Mouse (Mus musculus) hindbrain, embryonic 15.5 days (tissue): ENCODE data around the gene Nup160. TPM values are rescaled to one million over a fixed set of nuclear protein-coding genes. Genes with fewer than 3 reads are reported as not detected.

Source experiments
- ATAC-seq: fragments of 200-750 bp; cut with Nextera tagmentation; 2 replicates; pipeline ENCODE4 v1.8.0; 2017; ENCODE audit warnings: low read depth, moderate number of reproducible peaks, moderate TSS enrichment; ENCODE audit not compliant: low FRiP score
- H3K27ac ChIP-seq: fragments of 300-500 bp; sonication (generic); replicated peaks from 2 replicates; pipeline ENCODE4 v1.5.1; 2015; ENCODE audit warnings: mild to moderate bottlenecking, inconsistent platforms
- H3K27me3 ChIP-seq: fragments of 300-500 bp; sonication (generic); 2 replicates; pipeline ENCODE4 v1.6.1; 2015; ENCODE audit warnings: control low read depth, inconsistent platforms
- H3K36me3 ChIP-seq: fragments of 300-500 bp; sonication (generic); 2 replicates; pipeline ENCODE4 v1.6.1; 2015; ENCODE audit warnings: control low read depth, inconsistent platforms
- H3K4me1 ChIP-seq: fragments of 300-500 bp; sonication (generic); replicated peaks from 2 replicates; pipeline ENCODE4 v1.6.1; 2015; ENCODE audit warnings: control low read depth, inconsistent platforms
- H3K4me2 ChIP-seq: fragments of 300-500 bp; sonication (generic); 2 replicates; pipeline ENCODE4 v1.6.1; 2015; ENCODE audit warnings: moderate library complexity, mild to moderate bottlenecking, inconsistent platforms
- H3K4me3 ChIP-seq: fragments of 300-500 bp; sonication (generic); 2 replicates; pipeline ENCODE4 v1.5.1; 2015; ENCODE audit warnings: mild to moderate bottlenecking, inconsistent platforms
- H3K9ac ChIP-seq: fragments of 300-500 bp; sonication (generic); 2 replicates; pipeline ENCODE4 v1.6.1; 2015; ENCODE audit warnings: inconsistent platforms
- H3K9me3 ChIP-seq: fragments of 300-500 bp; sonication (generic); 2 replicates; pipeline ENCODE4 v1.6.1; 2016; ENCODE audit warnings: control low read depth, inconsistent platforms
- WGBS: fragments of 180-500 bp; shearing (Covaris S2); methylation state at CpG from one replicate; pipeline ENCODE4 v1.1.7; 2015; 5-methylcytosine and 5-hydroxymethylcytosine counted together
- polyA plus RNA-seq: library from polyadenylated mRNA; unstranded; fragments of >200 nt; fragmentation: Nextera tagmentation; extraction: Ambion mirVana; gene quantifications from 2 replicates; pipeline ENCODE4 v1.2.1, GENCODE M21; 2015

Nup160 gene
- polyA plus RNA-seq, 1 experiment from 2014 or later: 23.4 TPM

- Histone ChIP-seq H3K9me3 (no peaks in the 10 kb centered on the region), H3K27me3 (no peaks in the 10 kb centered on the region), H3K4me3 (no peak overlapping the region), H3K36me3 (no peaks in the 10 kb centered on the region), H3K27ac (no peak overlapping the region), H3K9ac (no peak overlapping the region), H3K4me2 (no peak overlapping the region), H3K4me1 (no peaks in the 10 kb centered on the region)
- 86% methylated on average over 6 of the region's 6 CpGs for WGBS
- no peak for ATAC-seq
These were observed 29.9 kb upstream of the Nup160 start for GRCm38 (mm10) chr2:90647084-90647483.

GRCm38 (mm10) chr2:90649405-90649804 is 27.6 kb upstream of the Nup160 start:
- no peaks in the 10 kb centered on the region for H3K27me3 ChIP-seq
- H3K4me3 ChIP-seq: no peak overlapping the region
- H3K4me2 ChIP-seq: no peak overlapping the region
- H3K4me1 ChIP-seq: no peaks in the 10 kb centered on the region
- H3K36me3 ChIP-seq: no peaks in the 10 kb centered on the region
- WGBS: 90% methylated on average over 3 of the region's 3 CpGs
- H3K27ac ChIP-seq: no peak overlapping the region
- H3K9ac ChIP-seq: no peak overlapping the region
- H3K9me3 ChIP-seq: no peaks in the 10 kb centered on the region
- ATAC-seq: no peak

GRCm38 (mm10) chr2:90649965-90650364 is 27.1 kb upstream of the Nup160 start:
- H3K27me3 ChIP-seq: no peaks in the 10 kb centered on the region
- no peaks in the 10 kb centered on the region for H3K4me1 ChIP-seq
- H3K27ac ChIP-seq: no peak overlapping the region
- no peak for ATAC-seq
- WGBS: 75% methylated on average over 4 of the region's 4 CpGs
- no peak overlapping the region for H3K4me3 ChIP-seq
- H3K36me3 ChIP-seq: no peaks in the 10 kb centered on the region
- H3K9me3 ChIP-seq: no peaks in the 10 kb centered on the region
- H3K4me2 ChIP-seq: no peak overlapping the region
- no peak overlapping the region for H3K9ac ChIP-seq

GRCm38 (mm10) chr2:90652101-90652500 is 24.9 kb upstream of the Nup160 start:
- ATAC-seq: no peak
- Histone ChIP-seq H3K27ac (no peak overlapping the region), H3K36me3 (no peaks in the 10 kb centered on the region), H3K4me1 (no peaks in the 10 kb centered on the region), H3K27me3 (no peaks in the 10 kb centered on the region), H3K4me3 (no peak overlapping the region), H3K9ac (no peak overlapping the region), H3K9me3 (no peaks in the 10 kb centered on the region), H3K4me2 (no peak overlapping the region)
- WGBS: 89% methylated on average over 9 of the region's 10 CpGs

GRCm38 (mm10) chr2:90652993-90653392 is 24.0 kb upstream of the Nup160 start:
- no peaks in the 10 kb centered on the region for H3K4me1 ChIP-seq
- WGBS: 78% methylated on average over 4 of the region's 4 CpGs

GRCm38 (mm10) chr2:90655449-90655848 is 21.6 kb upstream of the Nup160 start:
- WGBS: 89% methylated on average over 6 of the region's 6 CpGs
- Histone ChIP-seq H3K9ac (no peak overlapping the region), H3K4me1 (no peaks in the 10 kb centered on the region), H3K4me2 (no peak overlapping the region), H3K36me3 (no peaks in the 10 kb centered on the region), H3K4me3 (no peak overlapping the region), H3K9me3 (no peaks in the 10 kb centered on the region), H3K27me3 (no peaks in the 10 kb centered on the region), H3K27ac (no peak overlapping the region)
- no peak for ATAC-seq

More at GRCm38 (mm10) chr2:90652993-90653392, 24.0 kb upstream of the Nup160 start:
- Histone ChIP-seq H3K27ac (no peak overlapping the region), H3K36me3 (no peaks in the 10 kb centered on the region), H3K9me3 (no peaks in the 10 kb centered on the region), H3K4me2 (no peak overlapping the region), H3K4me3 (no peak overlapping the region), H3K9ac (no peak overlapping the region), H3K27me3 (no peaks in the 10 kb centered on the region)
- no peak for ATAC-seq

- no peak overlapping the region for H3K4me2 ChIP-seq
- no peak overlapping the region for H3K9ac ChIP-seq
- H3K27me3 ChIP-seq: no peaks in the 10 kb centered on the region
- H3K4me3 ChIP-seq: no peak overlapping the region
- no peaks in the 10 kb centered on the region for H3K4me1 ChIP-seq
- H3K9me3 ChIP-seq: no peaks in the 10 kb centered on the region
- no peak for ATAC-seq
- no peaks in the 10 kb centered on the region for H3K36me3 ChIP-seq
- no peak overlapping the region for H3K27ac ChIP-seq
- WGBS: 75% methylated on average over 4 of the region's 4 CpGs
These were observed 18.4 kb upstream of the Nup160 start for GRCm38 (mm10) chr2:90658613-90659012.

- Histone ChIP-seq H3K4me3 (no peak overlapping the region), H3K4me2 (no peak overlapping the region), H3K27ac (no peak overlapping the region), H3K27me3 (no peaks in the 10 kb centered on the region), H3K9ac (no peak overlapping the region), H3K4me1 (no peaks in the 10 kb centered on the region), H3K9me3 (no peaks in the 10 kb centered on the region), H3K36me3 (no peaks in the 10 kb centered on the region)
- WGBS: 86% methylated on average over 1 of the region's 1 CpGs
- ATAC-seq: no peak
These were observed 18.0 kb upstream of the Nup160 start for GRCm38 (mm10) chr2:90659016-90659415.

GRCm38 (mm10) chr2:90659639-90660038 is 17.4 kb upstream of the Nup160 start:
- Histone ChIP-seq H3K9me3 (no peaks in the 10 kb centered on the region), H3K4me3 (no peak overlapping the region), H3K9ac (no peak overlapping the region), H3K27me3 (no peaks in the 10 kb centered on the region), H3K4me1 (no peaks in the 10 kb centered on the region), H3K4me2 (no peak overlapping the region), H3K36me3 (no peaks in the 10 kb centered on the region), H3K27ac (no peak overlapping the region)
- ATAC-seq: no peak
- WGBS: 67% methylated on average over 3 of the region's 3 CpGs

- Histone ChIP-seq H3K27ac (no peak overlapping the region), H3K4me1 (no peaks in the 10 kb centered on the region), H3K27me3 (no peaks in the 10 kb centered on the region), H3K9me3 (no peaks in the 10 kb centered on the region), H3K4me2 (no peak overlapping the region), H3K4me3 (no peak overlapping the region), H3K36me3 (no peaks in the 10 kb centered on the region), H3K9ac (no peak overlapping the region)
- WGBS: 86% methylated on average over 1 of the region's 1 CpGs
- ATAC-seq: no peak
These were observed 16.1 kb upstream of the Nup160 start for GRCm38 (mm10) chr2:90660947-90661346.

GRCm38 (mm10) chr2:90661426-90661825 is 15.6 kb upstream of the Nup160 start:
- no peak for ATAC-seq
- Histone ChIP-seq H3K9ac (no peak overlapping the region), H3K4me3 (no peak overlapping the region), H3K27ac (no peak overlapping the region), H3K4me1 (no peaks in the 10 kb centered on the region), H3K36me3 (no peaks in the 10 kb centered on the region), H3K27me3 (no peaks in the 10 kb centered on the region), H3K4me2 (no peak overlapping the region), H3K9me3 (no peaks in the 10 kb centered on the region)
- 61% methylated on average over 3 of the region's 3 CpGs for WGBS

GRCm38 (mm10) chr2:90666591-90667387 is 10.2 kb upstream of the Nup160 start:
- H3K27me3 ChIP-seq: no peaks in the 10 kb centered on the region
- H3K9ac ChIP-seq: no peak overlapping the region
- H3K36me3 ChIP-seq: no peaks in the 10 kb centered on the region
- no peak overlapping the region for H3K27ac ChIP-seq
- H3K4me1 ChIP-seq: 0 out of 2 replicates have a peak, but pooled peaks cover 6% of the 10 kb centered on the region
- no peaks in the 10 kb centered on the region for H3K9me3 ChIP-seq
- no peak for ATAC-seq
- no peak overlapping the region for H3K4me2 ChIP-seq
- 66% methylated on average over 11 of the region's 11 CpGs for WGBS
- no peak overlapping the region for H3K4me3 ChIP-seq
